Mouse (Mus musculus) cortical plate, adult 2 months (tissue): ENCODE results near the gene Atat1. TPM values are rescaled to one million over a fixed set of nuclear protein-coding genes. Genes with fewer than 3 reads are reported as not detected.

Experiments
- H3K27ac ChIP-seq: fragments of 200-500 bp; 2 replicates; pipeline ENCODE4 v1.5.1; 2012; ENCODE audit warnings: low read length, control low read depth, inconsistent platforms; ENCODE audit not compliant: insufficient read depth
- H3K4me1 ChIP-seq: fragments of 200-500 bp; 2 replicates; pipeline ENCODE4 v1.6.1; 2011; ENCODE audit warnings: low read length; ENCODE audit not compliant: control insufficient read depth, insufficient read depth
- H3K4me3 ChIP-seq: fragments of 200-500 bp; 2 replicates; pipeline ENCODE4 v1.5.1; 2011; ENCODE audit warnings: mild to moderate bottlenecking, low read length, control low read depth; ENCODE audit not compliant: insufficient read depth
- CTCF ChIP-seq: fragments of 200-500 bp; IDR thresholded peaks from 2 replicates; pipeline ENCODE4 v1.5.1; 2011; ENCODE audit warnings: mild to moderate bottlenecking, control low read depth, low read length; ENCODE audit not compliant: insufficient read depth; ENCODE audit errors: extremely low read depth
- POLR2A ChIP-seq: fragments of 200-500 bp; IDR thresholded peaks from 2 replicates; pipeline ENCODE4 v1.6.1; 2011; ENCODE audit warnings: mild to moderate bottlenecking, low read length, control low read depth; ENCODE audit not compliant: insufficient read depth; ENCODE audit errors: extremely low read depth
- polyA plus RNA-seq: library from polyadenylated mRNA; depleted of rRNA; stranded (reverse); fragments of >200 nt; gene quantifications from 2 replicates; pipeline ENCODE4 v1.2.3, GENCODE M21; 2012

The Atat1 gene
- polyA plus RNA-seq, 1 experiment: 96.8 TPM

DNA sequence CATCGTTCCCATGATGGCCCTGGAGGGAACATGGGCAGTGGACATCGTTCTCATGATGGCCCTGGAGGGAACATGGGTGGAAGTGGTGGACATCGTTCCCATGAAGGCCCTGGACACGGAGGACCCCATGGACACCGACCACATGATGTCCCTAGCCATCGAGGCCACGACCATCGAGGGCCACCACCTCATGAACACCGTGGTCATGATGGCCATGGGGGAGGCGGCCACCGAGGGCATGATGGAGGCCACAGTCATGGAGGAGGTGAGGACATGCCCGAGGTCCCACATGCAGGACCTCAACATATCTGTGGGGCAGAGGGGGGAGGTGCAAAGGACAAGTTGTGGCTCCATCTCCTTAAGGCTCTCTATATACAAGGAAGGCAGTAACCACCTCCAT is 20.8 kb upstream of the Atat1 start:
- Histone ChIP-seq H3K27ac (no peak overlapping the region), H3K4me1 (no peaks in the 10 kb centered on the region)
- TF ChIP-seq CTCF: no peak
- no peak for TF ChIP-seq POLR2A

DNA sequence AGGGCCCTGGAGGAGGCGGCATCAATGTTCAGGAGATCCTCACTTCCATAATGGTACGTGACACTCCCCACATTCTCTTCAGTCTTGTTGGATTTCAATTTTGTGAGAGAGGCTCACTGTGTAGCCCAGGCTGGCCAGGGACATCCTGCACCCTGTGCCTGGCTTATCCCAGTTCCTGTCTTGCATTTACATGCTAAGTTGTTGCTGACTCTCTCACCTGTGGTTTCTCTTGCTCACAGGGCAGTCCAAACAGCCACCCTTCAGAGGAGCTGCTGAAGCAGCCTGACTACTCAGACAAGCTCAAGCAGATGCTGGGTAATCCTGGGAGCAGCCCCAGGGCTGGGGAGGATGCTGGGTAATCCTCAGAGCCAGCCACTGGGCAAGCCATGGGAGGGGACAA is 19.7 kb upstream of the Atat1 start:
- Histone ChIP-seq H3K27ac (no peak overlapping the region), H3K4me1 (no peaks in the 10 kb centered on the region), H3K4me3 (no peak overlapping the region)
- TF ChIP-seq POLR2A (no peak), CTCF (no peak)

More for the DNA sequence above, 20.8 kb upstream of the Atat1 start:
- H3K4me3 ChIP-seq: no peak overlapping the region

DNA sequence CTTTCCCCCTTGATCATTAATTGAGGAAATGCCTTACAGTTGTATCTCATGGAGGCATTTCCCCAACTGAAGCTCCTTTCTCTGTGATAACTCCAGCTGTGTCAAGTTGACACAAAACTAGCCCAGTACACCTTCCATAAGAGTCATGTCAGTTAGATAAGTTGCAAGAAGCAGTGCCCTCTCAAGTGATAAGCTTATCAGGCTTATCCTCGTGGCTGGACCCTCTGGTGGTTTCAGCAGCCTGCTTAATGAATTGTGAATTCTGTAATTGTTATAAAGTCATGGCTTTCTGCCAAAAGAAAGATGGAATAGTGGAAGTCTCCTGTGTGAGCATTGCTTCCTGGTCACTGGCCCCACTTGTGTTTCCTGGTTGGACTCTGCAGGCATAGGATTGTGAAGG is 17.6 kb upstream of the Atat1 start:
- H3K27ac ChIP-seq: no peak overlapping the region
- no peak for TF ChIP-seq CTCF
- no peak overlapping the region for H3K4me3 ChIP-seq
- H3K4me1 ChIP-seq: no peaks in the 10 kb centered on the region; the same call in 1 of the 2 replicates

DNA sequence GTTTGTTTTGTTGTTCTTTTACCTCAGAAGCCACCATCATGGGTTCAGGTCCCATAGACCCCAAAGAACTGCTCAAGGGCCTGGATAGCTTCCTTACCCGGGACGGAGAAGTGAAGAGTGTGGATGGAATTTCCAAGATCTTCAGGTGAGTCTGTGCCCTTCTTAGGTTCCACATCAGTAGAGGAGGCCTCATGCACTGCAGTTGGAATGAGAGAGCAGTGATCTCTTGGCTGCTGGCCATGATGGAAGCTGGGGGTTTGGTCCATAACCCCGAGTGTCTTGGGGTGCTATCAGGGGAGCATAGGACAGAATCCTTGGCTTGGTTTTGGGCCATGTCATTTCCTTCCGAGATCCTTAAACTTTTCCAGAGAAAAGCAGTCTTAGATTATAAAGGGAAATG is 13.4 kb upstream of the Atat1 start:
- TF ChIP-seq POLR2A (no peak), CTCF (no peak)
- no peak overlapping the region for H3K27ac ChIP-seq
- H3K4me1 ChIP-seq: peaks cover 7% of the 10 kb centered on the region; the same call in 1 of the 2 replicates

DNA sequence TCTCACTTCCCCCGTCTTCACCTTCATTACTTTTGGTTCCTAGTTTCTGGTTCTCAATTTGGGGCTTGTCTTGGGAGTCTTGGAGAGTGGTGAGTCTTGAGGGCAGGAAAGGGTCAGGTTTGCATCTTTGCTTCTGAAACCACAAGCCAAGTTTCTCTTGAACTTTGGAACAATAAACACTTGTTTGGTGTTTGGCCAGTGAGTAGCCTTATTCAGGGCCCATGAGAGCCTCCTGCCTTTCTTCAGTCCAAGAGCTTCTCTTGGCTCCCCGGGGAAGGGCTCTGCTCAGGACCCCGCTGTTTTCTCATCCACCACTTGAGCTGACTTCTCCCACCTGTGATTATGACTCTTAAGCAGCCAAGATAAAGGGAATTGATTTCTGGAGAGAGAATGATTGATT is 12.7 kb upstream of the Atat1 start:
- Histone ChIP-seq H3K4me3 (no peak overlapping the region), H3K27ac (no peak overlapping the region), H3K4me1 (peaks cover 7% of the 10 kb centered on the region; the same call in 1 of the 2 replicates)
- TF ChIP-seq POLR2A (no peak), CTCF (no peak)

More for the DNA sequence above, 13.4 kb upstream of the Atat1 start:
- no peak overlapping the region for H3K4me3 ChIP-seq

DNA sequence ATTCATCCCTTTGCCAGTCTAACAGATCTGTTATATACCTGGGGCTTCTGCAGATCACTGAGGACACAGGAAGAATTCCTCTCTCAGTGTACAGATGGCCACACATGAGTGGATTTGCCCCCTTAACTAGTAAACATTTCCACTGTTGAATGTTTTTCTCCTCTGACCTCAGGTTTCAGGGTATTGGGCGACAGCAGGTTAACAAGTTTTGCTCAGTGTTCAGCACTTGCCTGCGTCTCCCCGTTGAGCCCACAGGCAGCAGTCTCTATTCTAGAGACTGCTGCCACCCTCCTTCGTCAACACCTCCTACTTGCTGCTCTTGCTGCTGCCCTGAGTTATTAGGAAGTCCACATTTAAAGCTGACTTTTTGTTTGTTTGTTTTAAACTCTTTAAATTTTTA is 11.8 kb upstream of the Atat1 start:
- H3K27ac ChIP-seq: no peak overlapping the region
- TF ChIP-seq POLR2A: no peak
- no peak for TF ChIP-seq CTCF
- no peak overlapping the region for H3K4me3 ChIP-seq
- peaks cover 7% of the 10 kb centered on the region; the same call in 1 of the 2 replicates for H3K4me1 ChIP-seq

DNA sequence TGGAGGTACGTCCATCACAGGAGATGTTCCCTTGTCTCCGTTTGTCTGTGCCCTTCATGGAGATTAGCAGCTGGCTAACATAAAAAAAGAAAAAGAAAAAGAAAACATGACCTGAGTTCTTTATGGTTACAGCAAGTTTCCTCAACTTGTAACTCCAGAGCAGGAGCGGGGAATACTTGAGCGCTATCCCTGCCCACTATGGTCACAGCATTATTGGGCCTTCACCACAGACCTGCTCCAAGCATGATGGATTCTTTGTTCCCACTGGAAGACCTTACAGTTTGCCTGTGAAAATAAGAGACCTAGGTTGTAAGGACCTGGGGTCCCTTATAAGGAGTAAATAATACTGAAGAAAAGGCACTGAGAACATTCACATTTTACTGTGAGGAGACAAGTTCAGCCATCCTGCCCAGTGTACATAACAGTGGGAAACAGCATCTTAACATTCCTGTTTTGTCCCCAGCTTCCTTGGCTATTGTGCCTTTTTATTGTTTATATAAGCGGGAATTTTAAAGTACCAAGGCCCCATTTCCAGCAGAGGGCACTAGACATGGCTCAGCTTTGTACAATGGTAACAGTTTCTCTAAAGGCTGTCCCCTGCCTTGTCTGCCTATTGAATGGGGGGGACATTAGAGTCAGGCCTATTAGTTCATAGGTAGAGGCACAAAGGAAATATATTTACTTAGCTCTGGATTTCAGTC is 11.1 kb upstream of the Atat1 start:
- TF ChIP-seq CTCF: peak; percentile 40; the same call in 1 of the 2 replicates
- 0 out of 2 replicates have a peak, but pooled peaks have one; percentile 11 for TF ChIP-seq POLR2A
- Histone ChIP-seq H3K4me3 (no peak overlapping the region), H3K27ac (no peak overlapping the region), H3K4me1 (peaks cover 7% of the 10 kb centered on the region; the same call in 1 of the 2 replicates)

DNA sequence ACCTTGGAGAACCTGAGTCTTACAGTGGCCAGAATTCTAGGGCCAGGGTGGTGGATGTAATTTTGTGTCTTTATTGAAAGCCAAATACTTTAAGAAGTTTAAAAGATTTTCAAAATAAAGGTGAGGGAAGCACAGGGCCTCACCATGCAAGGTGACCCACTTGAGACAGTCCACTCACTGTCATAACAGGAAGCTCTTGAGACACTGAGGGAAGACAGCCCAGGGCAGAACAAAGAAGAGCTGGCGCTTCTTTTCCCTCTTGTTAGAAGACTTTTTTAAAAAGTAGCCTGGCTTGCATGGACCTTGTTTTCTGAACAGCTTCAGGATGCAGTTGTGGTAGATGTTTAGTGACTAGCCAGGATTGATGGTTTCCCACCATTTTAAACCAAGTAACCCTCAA is 10.5 kb upstream of the Atat1 start:
- no peak overlapping the region for H3K27ac ChIP-seq
- no peak overlapping the region for H3K4me3 ChIP-seq
- TF ChIP-seq CTCF: no peak
- no peak for TF ChIP-seq POLR2A
- H3K4me1 ChIP-seq: peaks cover 8% of the 10 kb centered on the region; the same call in 1 of the 2 replicates

DNA sequence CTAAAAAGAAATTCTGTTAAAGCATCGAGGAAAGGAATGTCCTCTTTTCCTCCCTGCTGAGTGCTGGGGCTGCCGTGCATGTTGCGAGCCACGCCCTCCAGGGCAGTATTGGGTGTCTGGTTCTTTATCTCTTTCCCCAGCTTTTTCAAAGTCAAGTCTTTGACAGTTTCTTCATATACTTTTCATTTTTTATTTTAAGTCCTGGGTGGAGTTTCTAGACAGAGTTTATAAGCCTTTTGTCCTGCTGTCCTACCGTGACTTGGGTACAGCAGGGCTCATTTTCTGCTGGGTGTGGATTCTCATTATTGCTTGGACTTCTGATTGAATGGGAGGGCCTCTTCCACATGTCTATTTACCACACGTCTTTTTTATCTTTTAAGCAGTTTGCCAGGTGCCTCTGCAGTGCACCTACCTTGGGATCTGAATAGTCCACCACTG is 10.0 kb upstream of the Atat1 start:
- Histone ChIP-seq H3K4me1 (peaks cover 8% of the 10 kb centered on the region; the same call in 1 of the 2 replicates), H3K27ac (peak overlapping the region; percentile 50; the same call in 1 of the 2 replicates), H3K4me3 (peak overlapping the region; percentile 28; the same call in 1 of the 2 replicates)
- TF ChIP-seq POLR2A: no peak
- TF ChIP-seq CTCF: no peak
